Mouse (Mus musculus) cerebellum, adult 11 months (tissue): ENCODE measurements around the gene Fyn.

Source experiments
- DNase-seq: peaks from one replicate; pipeline ENCODE4 v3.0.0; 2022

Gene Fyn

DNA sequence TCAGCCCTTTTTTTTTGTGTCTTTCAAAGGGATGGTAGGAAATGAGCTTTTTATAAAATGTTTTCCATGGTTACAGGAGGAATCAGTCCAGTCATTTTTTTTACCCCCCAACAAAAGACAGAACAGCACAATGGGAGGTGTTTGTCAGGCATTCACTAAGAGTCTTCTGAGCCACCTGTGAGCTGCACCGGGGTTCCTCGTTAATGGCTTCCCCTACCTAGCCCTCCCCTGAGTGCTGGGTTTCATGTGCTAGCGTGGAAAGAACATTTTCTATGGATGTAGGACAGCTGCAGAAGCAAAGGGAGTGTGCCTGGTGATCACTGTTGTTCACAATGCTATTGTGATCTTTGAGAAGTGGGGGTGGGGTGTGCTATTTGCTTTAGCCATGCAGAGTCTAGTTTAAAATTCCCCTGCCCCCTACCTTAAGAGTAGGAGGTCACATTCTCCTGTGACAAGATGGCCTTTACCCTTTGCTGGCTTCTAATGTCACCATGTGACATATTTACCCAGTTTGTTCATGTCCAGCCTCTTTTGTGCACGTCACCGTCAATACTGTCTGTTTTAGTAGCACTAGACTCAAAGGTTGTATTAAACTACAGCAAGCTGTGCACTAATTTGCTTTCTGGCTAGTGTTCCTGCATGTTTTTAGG, 11.2 kb downstream of the Fyn start:
- DNase-seq, result no peak

DNA sequence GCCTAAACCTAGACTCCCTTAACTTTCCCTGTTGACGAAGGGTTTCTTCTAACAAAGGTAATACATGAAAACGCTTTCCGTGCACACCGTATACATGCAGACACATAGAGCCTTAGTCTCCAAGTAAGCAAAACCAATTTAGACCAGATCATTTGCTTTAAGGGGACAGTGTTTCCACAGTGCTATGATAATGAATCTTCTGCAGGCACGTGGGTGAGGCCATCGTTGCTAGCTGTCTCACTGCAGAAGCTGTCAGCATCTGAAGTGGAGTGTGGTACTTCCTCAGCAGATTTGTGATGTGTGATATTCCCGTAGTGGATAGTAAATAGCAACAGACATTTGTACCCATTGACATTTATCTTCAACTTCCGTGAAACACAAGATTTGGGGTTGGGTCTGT, 16.6 kb downstream of the Fyn start:
- DNase-seq, result no peak

DNA sequence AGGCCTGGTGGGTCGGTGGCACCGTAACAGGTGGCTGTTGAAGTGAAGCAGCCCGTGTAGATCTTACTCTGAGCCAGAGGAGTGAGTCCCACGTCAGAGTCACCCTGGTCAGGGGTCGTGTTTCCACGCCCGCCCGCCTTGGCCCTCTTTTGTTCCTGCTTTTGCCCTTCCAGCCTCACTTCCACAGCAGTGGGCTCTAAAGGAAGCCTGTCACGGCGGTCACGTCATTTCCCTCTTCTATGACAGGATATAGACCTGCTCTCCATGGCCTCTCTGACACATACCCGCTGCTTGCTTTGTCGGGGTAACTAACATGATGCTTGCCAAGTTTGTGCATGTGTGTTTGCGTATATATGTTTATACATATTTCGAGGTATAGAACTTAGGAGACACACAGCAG, 17.5 kb downstream of the Fyn start:
- no peak for DNase-seq

DNA sequence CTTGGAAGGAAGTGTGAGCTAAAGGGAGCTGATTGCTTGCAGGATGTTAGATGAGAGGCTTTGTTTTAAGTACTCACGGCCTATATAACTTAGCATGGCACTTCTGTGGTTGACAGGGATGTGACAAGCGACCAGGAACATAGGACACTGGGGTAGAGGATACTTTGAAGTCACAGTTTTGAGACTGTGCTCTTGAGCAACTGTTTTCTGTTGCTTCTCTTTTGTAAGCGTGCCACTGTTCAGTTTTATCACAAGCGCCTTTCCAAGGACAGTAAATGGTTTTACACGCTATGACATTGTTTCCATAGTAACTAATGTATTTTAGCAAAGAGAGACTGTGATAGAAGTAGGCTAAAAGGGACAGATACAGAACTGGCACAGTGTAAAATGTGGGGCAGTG, 18.4 kb downstream of the Fyn start:
- no peak for DNase-seq

DNA sequence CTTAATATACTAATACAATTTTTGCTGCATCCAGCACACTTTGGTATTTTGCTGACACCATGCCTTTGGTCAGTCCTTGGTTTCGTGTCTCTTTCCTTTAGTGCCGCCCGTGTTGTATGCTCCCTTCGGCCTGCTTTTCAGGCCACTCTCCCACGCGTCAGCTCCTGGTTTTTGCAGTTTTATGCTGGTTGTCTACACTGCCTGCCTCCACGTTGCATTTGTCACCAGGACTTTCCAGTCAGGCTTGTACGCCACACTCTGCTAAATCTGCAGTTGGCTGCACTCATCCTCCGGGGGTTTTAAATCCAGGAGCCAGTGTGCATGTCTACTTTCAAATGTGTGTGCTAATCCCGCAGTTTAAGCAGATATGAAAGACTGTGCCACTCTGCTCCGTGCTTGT, 18.9 kb downstream of the Fyn start:
- DNase-seq, result no peak

DNA sequence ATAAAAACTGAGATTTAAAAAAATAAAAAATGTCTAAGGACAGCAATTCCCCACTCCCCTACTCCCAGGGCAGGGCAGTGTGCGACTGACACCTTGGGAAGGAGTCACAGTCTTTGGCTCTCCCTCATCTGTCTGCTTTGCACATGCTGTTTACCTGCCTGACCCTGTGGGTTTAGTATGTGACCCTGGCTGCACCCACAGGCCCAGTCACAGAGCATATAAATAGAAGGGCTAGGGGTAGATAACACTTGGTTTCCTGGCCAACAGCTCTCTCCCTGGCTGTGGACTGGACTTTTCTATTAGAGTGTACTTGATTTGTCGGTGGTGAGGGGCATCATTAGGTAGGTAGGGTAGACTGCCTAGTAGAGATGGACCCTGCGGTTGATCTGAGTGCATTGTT, 19.5 kb downstream of the Fyn start:
- DNase-seq, result no peak

DNA sequence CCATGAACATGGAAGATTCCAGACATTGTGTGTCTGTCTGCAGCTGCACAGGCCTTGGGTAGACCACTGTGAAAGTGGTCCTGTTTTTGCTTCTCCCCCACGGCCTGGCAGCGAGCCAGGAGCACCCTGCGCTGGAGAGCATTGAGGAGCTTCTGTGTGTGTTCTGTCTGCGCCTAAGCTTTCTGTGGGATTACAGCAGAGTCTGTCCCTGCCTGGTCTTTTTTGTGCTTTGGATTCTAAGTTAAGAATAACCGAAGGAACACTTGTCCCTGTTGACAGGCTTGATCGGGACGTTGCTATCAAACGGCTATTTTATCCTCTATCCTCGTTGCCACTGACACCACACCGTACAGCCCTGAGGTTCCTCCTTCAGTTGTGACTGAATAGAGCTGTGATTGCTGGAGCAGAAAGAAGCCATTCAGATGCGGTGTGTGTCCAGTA, 20.8 kb downstream of the Fyn start:
- no peak for DNase-seq

DNA sequence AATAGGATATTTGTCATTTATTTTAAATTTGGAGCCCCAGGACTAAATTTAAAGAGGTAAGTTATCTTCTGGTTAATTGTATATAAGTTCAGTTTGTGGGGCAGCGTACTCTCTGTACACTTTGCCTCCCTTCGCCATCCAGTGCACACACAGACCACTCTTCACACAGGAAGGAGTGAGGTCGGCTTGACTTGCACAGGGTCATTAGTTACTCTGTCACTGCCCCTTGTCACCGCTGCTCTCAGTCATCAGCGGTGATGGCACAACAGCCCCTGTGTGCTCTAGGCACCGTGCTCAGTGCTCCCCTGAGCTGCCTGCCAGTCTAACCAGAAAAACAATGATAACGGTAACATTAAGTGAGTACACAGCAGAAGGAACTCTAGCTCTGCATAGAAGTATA, 21.9 kb downstream of the Fyn start:
- DNase-seq, result no peak

DNA sequence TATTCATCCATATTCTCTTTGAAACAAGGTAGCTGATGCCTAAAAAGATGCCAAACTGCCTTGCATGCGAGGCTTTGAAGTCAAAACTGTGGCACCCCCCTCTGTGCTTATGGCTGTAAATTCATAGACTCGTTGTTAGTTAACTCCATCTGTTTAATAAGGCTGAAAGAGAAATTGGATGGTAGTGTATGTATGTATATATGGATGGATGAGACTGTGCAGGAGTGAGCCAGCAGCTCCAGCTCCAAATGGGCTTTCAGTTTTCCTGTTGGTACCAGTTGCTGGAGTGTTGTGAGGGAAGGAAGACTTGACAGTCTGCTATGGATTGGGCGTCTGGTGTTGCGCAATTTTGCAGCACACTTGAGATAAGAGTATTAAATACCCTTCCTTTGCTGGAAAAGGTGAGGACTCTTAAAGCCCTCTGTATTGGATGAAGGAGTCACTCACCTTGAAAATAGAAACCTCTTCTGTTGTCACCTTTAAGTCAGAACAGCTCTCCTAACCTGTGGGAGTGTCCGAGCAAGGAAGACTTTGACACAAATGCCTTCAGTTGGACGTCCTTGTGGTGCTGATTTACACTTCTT, 24.3 kb downstream of the Fyn start:
- no peak for DNase-seq

DNA sequence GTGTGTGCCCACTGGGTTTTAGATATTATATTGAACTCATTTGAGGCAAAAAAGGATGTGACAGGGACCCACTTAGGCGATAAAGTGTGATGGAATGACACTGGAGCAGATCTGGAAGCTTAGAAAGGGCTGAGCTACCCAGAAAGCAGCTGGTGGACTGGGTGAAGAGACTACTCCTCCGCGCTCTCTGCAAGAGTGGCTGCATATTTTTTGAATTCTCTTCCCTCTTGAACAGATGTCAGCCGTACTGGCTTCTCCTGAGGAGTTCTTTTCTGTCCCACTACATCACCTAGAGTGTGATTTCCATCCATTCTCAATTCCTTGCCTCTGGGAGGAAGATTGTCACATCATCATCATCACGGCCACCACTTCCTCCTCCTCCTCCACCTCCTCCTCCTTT, 26.9 kb downstream of the Fyn start:
- DNase-seq, result no peak

DNA sequence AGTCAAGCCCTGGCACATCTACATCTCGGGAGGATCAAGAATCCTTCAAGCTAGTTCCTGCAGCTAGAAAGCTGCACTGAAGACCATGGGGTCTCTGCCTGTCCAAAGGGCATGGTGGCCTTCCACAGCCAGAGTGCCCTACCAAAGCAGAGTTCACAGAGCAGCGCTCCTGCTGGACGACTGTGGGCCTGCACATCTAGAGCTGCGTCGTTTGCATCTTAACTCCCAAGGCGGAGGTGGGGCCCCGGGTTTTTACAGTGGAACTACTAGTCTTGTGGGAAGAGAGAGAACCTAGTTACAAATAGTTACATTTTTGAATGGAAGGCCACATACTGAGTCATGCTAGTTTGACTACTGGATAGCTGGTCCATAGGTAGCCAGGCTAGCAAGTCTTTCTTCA, 30.3 kb downstream of the Fyn start:
- DNase-seq, result no peak

DNA sequence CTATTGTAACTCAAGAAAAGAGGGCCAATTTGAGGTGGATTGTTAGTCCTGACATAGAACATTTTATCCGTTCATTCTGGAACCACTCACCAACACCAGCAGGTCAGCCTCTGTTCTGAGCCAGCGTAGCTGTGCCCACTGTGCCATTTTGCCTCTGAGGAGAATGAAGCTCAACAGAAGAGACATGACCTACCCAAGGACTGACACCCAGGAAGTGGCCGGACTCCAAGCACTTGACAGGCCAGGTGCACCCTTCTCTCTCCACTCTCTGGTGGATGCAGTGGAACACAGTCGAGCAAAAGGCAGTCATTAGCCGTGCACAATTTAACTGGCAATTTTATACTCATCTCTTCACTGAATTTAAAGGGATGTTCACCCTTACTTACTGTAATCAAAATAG, 31.5 kb downstream of the Fyn start:
- DNase-seq, result no peak

DNA sequence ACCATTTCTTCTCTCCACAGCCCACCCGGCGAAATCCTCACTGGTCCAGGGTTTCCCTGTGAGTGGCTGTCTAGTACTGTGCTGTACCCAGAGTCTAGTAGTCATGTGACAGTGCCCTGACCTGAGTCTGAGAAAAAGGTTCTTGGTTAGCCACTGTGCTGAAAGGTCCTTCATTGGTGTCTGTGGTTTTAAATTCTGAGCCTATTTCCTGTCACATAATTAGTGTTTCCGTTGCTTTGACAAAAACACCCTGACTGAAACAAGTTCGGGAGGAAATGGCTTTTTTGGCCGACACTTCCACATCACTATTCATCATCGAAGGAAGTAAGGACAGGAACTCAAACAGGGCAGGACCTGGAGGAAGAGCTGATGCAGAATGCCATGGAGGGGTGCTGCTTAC, 33.8 kb downstream of the Fyn start:
- DNase-seq, result no peak

DNA sequence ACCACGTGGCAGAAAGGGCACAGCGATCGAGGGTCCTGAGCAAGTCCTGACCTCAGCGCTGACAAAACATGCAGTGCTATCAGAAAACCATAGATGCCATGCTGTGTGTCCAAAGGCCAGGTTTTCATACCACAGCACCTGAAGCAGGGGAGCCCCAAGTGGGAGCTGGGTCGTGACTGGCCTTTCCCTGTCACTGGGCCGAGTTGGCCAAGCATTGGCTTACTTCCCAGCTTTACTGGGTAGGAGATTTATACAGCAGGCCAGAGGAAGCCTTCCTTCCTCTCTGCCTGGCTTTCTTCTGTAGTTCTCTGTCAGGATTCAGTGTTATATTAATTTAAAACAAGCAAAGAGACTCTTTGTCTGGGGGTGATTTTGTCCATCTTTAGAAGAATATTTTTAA, 35.1 kb downstream of the Fyn start:
- peak; percentile 42 for DNase-seq

DNA sequence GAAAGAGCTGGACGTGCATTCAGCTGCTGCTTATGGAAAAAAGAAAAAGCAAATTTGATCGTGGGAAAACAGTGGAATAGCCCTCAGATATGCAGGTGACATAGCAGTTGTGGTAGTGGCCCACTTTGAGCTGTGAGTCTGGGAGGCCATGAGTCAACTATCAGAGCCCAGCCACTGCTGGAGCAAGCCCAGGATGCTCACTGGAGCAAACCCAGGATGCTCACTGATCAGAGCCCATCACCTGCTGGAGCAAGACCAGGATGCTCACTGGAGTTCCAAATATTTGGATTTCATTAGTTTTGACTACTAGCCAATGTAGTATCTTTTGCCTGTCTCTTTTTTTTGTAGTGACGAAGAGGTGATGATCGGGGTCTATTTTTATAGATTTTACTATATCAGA, 35.5 kb downstream of the Fyn start:
- peak; percentile 57 for DNase-seq

DNA sequence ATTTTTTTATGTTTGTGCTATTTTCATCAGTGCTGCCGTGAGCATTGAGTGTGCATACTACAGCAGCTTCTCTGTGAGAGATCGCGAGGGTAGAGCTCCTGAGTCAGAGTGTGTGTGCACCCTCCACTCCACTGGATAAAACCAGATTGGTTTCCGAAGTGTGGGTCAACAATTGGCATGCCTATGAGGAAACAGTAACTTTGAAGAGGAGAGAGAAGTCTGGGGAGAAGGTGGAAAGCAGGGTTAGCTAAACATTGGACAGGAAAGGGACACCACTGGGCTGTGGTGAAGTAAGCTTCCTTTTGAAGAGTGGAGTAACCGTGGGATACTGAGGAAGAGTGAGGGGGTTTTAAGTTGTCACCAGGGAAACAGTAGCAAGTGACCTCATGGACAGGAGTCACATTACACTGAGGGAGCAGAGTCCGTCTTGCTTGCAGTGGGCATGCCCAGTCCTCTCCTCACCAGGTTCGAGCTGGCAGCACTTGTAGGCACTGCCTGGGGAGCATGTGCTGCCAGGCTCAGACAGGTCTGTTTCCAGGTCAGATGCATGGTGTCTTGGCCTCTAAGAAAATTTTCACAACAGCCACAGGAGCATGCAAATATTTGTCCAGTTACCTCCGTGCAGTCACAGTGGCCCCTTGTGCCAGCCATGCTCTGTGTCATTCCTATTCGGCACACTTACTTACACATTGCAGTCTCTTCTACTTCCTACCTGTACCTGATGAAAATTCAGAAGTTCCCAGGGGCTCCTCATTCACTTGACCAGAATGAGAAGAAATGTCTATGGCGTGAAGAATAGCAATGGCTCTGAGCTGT, 37.5 kb downstream of the Fyn start:
- DNase-seq, result no peak

DNA sequence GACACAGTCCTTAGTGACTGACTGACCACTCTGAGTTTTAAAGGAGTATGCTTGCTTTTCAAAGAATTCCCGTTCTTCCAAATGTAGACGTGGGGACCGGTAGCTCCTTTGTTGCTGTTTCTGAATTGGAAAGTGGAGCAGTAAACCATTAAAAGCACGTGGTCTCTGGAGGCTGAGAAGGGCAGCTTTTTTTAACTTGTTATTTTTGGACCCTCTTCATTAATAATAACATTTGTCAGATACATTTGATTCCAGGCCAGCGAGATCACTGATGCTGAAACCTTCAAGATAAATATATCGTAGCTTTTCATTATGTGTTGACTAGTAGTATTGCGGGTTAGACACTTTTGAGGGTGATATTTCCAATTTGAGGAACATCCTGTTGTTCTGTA, 38.1 kb downstream of the Fyn start:
- no peak for DNase-seq

DNA sequence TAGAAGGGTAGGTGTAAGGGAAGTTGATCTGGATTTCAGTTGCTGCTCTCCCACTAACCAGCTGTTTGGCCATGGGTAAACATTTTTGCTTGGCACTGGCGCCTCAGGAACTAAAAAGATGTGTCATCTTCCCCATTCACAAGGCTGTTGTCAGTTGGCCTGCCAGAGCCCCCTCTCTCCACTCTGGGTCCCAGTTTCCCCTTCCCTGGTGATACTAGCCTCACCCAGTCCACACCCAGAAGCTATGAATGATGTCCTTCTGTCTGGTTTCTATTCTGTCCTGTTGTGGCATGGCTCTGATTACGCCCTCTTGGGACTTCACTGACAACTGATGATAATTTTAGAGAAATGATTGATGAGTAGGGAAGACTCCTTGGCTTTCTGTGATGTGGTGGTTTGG, 38.9 kb downstream of the Fyn start:
- no peak for DNase-seq

DNA sequence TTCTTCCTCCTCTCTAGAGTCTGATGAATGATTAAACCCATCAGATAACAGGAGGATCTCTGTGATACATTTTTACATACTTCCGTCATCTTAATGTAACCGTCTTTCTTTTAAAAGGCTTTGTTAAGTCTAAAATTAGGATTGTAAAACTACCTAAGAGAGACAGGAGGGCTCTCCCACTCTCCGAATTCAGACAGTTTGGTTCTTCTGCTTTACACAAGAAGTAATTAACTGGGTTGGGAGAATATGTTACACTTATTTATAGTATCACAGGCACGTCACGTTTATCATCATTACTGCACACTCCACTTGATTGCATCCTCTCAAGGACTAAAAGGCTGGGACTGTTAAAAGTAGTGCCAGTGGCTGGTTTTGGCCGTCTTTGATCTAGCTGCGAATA, 40.9 kb downstream of the Fyn start:
- no peak for DNase-seq

DNA sequence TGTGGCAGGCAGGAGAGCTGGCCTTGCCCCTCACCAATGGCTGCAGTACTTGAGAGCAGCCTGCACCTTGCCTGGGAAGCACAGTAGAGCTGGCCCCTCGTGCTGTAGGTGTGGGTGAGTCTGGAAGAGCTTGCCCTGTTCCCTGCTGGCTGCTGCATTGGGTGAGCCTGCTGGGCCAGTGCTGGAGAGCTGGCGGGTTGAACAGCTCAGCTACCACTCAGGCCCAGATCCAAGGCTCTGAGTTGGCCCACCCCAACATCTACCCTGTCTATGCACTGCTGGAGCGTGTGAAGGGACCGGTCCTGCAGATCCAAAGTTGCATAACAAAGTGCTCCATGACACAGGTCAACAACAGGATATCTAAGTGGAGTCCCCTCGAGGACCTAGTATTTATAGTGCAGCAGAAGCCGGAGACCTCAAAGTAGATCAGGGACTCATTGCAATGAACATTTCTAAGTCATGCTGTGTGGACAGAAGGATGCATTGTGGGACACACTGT, 41.5 kb downstream of the Fyn start:
- no peak for DNase-seq

DNA sequence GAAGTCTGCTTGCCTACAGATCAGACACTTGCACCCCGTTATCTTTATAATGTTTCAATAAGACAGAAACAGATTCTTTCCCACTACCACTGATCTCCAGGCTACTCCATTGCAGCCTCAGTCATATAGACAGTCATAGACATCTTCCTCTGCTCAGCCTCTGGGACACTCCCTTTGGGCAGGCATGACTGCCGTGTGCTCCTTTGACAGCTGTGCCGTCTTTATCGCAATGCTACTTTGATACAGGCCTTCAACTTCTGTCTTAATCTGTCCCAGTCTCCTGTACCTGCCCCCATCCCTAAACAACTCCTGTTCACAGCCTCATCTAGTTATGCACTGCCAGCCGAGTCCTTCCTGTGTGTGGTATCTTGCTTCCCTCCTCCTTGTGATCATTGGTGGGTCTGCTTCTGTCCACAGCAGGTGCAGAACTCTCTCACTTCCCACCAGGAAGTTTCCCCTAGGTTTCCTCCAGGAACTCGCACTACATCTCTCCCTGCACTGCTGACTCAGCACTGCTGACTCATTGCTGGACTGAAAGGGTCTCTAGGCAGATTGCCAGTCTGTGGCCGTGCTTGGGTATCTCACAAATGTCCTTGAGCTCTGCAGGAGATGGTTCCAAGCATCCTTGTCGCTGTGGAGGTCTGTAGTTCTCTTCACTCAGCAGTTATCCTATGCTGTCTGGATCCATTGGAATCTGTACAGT, 43.4 kb downstream of the Fyn start:
- DNase-seq, result no peak

DNA sequence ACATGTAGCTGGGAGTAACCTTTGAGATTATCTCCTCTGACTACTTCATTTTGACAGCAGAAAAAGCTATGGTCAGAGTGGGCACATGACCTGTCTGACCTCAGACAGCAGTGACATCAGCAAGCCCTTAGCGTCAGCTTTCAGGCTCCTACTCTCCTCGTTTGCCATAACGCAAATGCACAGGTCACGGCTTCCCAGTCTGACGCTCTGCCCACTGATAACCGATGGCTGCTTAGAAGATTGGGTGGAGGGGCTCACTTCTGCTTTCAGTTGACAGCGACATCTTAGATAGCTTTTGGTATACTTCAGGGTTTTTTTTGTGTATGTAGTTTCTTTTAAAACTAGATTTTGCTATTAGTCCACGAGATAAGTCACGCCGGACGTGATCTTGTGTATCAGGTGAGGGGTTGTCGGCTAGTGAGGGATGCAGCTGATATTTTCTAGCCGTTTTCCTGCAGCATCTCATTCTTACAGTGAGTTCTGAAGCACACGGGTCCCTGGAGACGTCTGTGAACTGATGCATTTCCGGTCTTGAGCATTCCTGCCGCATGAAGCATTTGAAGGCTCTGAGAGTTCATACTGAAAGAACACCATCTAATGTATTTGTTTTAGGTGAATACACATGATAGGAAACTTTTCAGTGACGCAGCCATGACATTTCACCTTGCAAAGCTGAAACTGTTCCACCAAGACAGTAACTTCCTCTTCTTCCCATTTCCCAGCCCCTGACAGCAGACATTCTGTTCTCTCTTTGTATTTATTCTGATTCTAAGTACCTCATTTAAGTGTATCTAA, 44.4 kb downstream of the Fyn start:
- no peak for DNase-seq

DNA sequence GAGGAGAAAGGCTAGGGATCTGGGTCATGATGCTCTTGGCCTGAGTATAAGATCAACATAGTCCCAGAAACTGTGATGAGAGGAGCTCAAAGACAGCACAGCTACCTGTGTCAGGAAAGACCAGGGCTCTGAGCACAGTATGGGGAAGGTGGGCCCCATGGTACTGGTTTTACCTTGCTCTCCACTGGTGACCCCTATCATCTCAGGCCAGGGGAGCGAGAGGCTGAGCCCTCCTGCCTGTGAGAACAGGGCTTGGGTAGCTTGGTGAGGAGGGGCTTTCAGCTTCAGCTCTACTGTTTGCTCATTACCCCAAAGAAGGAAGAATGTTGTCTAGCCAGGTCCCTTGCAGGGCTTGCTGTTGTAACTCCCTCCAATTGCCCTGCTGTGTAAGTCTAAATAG, 45.4 kb downstream of the Fyn start:
- DNase-seq, result no peak
